Mouse (Mus musculus): Measurements from ENCODE around the gene Dolpp1. TPM values are rescaled to one million over a fixed set of nuclear protein-coding genes. Genes with fewer than 3 reads are reported as not detected.

Dolpp1 gene
- polyA plus RNA-seq, 2 experiments from 2014 or later: 16.9 to 28.1 TPM

GRCm38 (mm10) chr2:30441518-30442497, 49.8 kb downstream of the Dolpp1 start:
- peak; percentile 79 for ATAC-seq

GRCm38 (mm10) chr2:30442498-30442890, 50.4 kb downstream of the Dolpp1 start:
- no peak for ATAC-seq

GRCm38 (mm10) chr2:30443281-30443680, 51.2 kb downstream of the Dolpp1 start:
- ATAC-seq: no peak

GRCm38 (mm10) chr2:30444006-30444405, 52.0 kb downstream of the Dolpp1 start:
- ATAC-seq: no peak

GRCm38 (mm10) chr2:30444450-30444849, 52.4 kb downstream of the Dolpp1 start:
- no peak for ATAC-seq

GRCm38 (mm10) chr2:30445312-30445711, 53.3 kb downstream of the Dolpp1 start:
- no peak for ATAC-seq

GRCm38 (mm10) chr2:30446891-30447826, 55.1 kb downstream of the Dolpp1 start:
- ATAC-seq: no peak

GRCm38 (mm10) chr2:30448371-30448770, 56.3 kb downstream of the Dolpp1 start:
- no peak for ATAC-seq

Other genes starting within 250 kb of the Dolpp1 start
- 1 to 10 TPM; 1.3 to 2.5 TPM for gene Endog, start 220.8 kb upstream of the Dolpp1 start, polyA plus RNA-seq (2017; shearing (Covaris generic))
- 10 to 100 TPM; 30.2 to 50.9 TPM for gene Spout1, start 213.8 kb upstream of the Dolpp1 start, polyA plus RNA-seq (2017; shearing (Covaris generic))
- gene Kyat1, start 186.4 kb upstream of the Dolpp1 start, polyA plus RNA-seq (2017; shearing (Covaris generic)): 10 to 100 TPM in 1 of 2 experiments, 1 to 10 TPM in 1; 9.9 to 13.4 TPM
- gene Lrrc8a, start 154.5 kb upstream of the Dolpp1 start, polyA plus RNA-seq (2017; shearing (Covaris generic)): 10 to 100 TPM; 27.2 to 36.9 TPM
- under 1 TPM in 1 of 2 experiments, not detected in 1; 0.25 TPM for gene Gm28035, start 151.7 kb upstream of the Dolpp1 start, polyA plus RNA-seq (2017; shearing (Covaris generic))
- 1 to 10 TPM; 2.8 to 4.4 TPM for gene Phyhd1, start 126.1 kb upstream of the Dolpp1 start, polyA plus RNA-seq (2017; shearing (Covaris generic))
- 1 to 10 TPM in 1 of 2 experiments, not detected in 1; 2.4 TPM for gene Gm28038, start 111.2 kb upstream of the Dolpp1 start, polyA plus RNA-seq (2017; shearing (Covaris generic))
- 10 to 100 TPM; 11.3 to 12.8 TPM for gene Dolk, start 105.9 kb upstream of the Dolpp1 start, polyA plus RNA-seq (2017; shearing (Covaris generic))
- 10 to 100 TPM; 23.3 to 44.4 TPM for gene Nup188, start 105.9 kb upstream of the Dolpp1 start, polyA plus RNA-seq (2017; shearing (Covaris generic))
- 100 to 1,000 TPM in 1 of 2 experiments, 10 to 100 TPM in 1; 86.1 to 129 TPM for gene Sh3glb2, start 32.9 kb upstream of the Dolpp1 start, polyA plus RNA-seq (2017; shearing (Covaris generic))
- gene Miga2, start 28.0 kb upstream of the Dolpp1 start, polyA plus RNA-seq (2017; shearing (Covaris generic)): 1 to 10 TPM; 5.0 to 8.3 TPM
- gene Crat, start 23.6 kb downstream of the Dolpp1 start, polyA plus RNA-seq (2017; shearing (Covaris generic)): 1 to 10 TPM; 1.1 to 2.2 TPM
- 10 to 100 TPM; 37.8 to 86.7 TPM for gene Ptpa, start 23.8 kb downstream of the Dolpp1 start, polyA plus RNA-seq (2017; shearing (Covaris generic))
- under 1 TPM in 1 of 2 experiments, not detected in 1; 0.20 TPM for gene Ier5l, start 82.0 kb downstream of the Dolpp1 start, polyA plus RNA-seq (2017; shearing (Covaris generic))
- 1 to 10 TPM; 2.0 to 5.4 TPM for gene Cstad, start 202.8 kb downstream of the Dolpp1 start, polyA plus RNA-seq (2017; shearing (Covaris generic))

All from CD4-positive, CD25-positive, alpha-beta regulatory T cell, adult 4 months (primary cell).